Mouse (Mus musculus) forebrain, embryonic 11.5 days (tissue): ENCODE measurements at regions not wholly inside any gene's neighbourhood (a gene's known extent, or its start where the extent isn't known, plus 50 kb on each side); places are given as distances from the start of the nearest gene placed in this dataset.
"Not testable (repeated sequence)": the region's sequence is repeated elsewhere in the genome, so short reads cannot be mapped to it uniquely, and the experiment has no call there.

Source experiments
- ATAC-seq: fragments of 200-750 bp; cut with Nextera tagmentation; replicated peaks from 2 replicates; pipeline ENCODE4 v1.8.0; 2017; ENCODE audit warnings: moderate TSS enrichment; ENCODE audit not compliant: low FRiP score
- DNase-seq: peaks from one replicate; pipeline ENCODE4 v3.0.0-alpha.2; 2017; ENCODE audit warnings: low spot score
- H3K27ac ChIP-seq: fragments of 300-500 bp; sonication (generic); 2 replicates; pipeline ENCODE4 v1.5.1; 2014; ENCODE audit warnings: low read depth, low read length
- H3K27me3 ChIP-seq: fragments of 300-500 bp; sonication (generic); 2 replicates; pipeline ENCODE4 v1.6.1; 2014; ENCODE audit warnings: mild to moderate bottlenecking, low read length, mixed read lengths; ENCODE audit not compliant: control insufficient read depth, insufficient read depth
- H3K36me3 ChIP-seq: fragments of 300-500 bp; sonication (generic); 2 replicates; pipeline ENCODE4 v1.6.1; 2014; ENCODE audit warnings: mild to moderate bottlenecking, low read length, moderate library complexity, mixed read lengths; ENCODE audit not compliant: control insufficient read depth, insufficient read depth
- H3K4me1 ChIP-seq: fragments of 300-500 bp; sonication (generic); replicated peaks from 2 replicates; pipeline ENCODE4 v1.6.1; 2014; ENCODE audit warnings: low read length, mixed read lengths; ENCODE audit not compliant: control insufficient read depth, insufficient read depth
- H3K4me2 ChIP-seq: fragments of 300-500 bp; sonication (generic); 2 replicates; pipeline ENCODE4 v1.6.1; 2014; ENCODE audit warnings: low read depth, mild to moderate bottlenecking, low read length, moderate library complexity, mixed read lengths; ENCODE audit not compliant: severe bottlenecking
- H3K4me3 ChIP-seq: fragments of 300-500 bp; sonication (generic); 2 replicates; pipeline ENCODE4 v1.5.1; 2014; ENCODE audit warnings: low read depth, low read length
- H3K9ac ChIP-seq: fragments of 300-500 bp; sonication (generic); 2 replicates; pipeline ENCODE4 v1.6.1; 2014; ENCODE audit warnings: low read length
- H3K9me3 ChIP-seq: fragments of 300-500 bp; sonication (generic); 2 replicates; pipeline ENCODE4 v1.6.1; 2016; ENCODE audit warnings: low read length, mixed read lengths; ENCODE audit not compliant: control insufficient read depth
- WGBS: fragments of 180-500 bp; shearing (Covaris S2); extraction: QIAGEN DNeasy Blood & Tissue Kit; methylation state at CpG from one replicate; pipeline ENCODE4 v1.1.7; 2014; 5-methylcytosine and 5-hydroxymethylcytosine counted together

- not testable (repeated sequence) for H3K9ac ChIP-seq, H3K36me3 ChIP-seq, H3K4me1 ChIP-seq, ATAC-seq, H3K4me3 ChIP-seq, H3K27ac ChIP-seq, DNase-seq, H3K27me3 ChIP-seq, H3K9me3 ChIP-seq, H3K4me2 ChIP-seq
- 89% methylated on average over 8 of the region's 8 CpGs for WGBS
These were observed 68.9 kb upstream of the Cnih3 start for GRCm38 (mm10) chr1:181283539-181283938.

GRCm38 (mm10) chr1:181284301-181285197, 67.9 kb upstream of the Cnih3 start:
- Histone ChIP-seq H3K4me2 (no peak overlapping the region), H3K4me1 (no peaks in the 10 kb centered on the region), H3K36me3 (no peaks in the 10 kb centered on the region), H3K9me3 (no peaks in the 10 kb centered on the region), H3K4me3 (no peak overlapping the region), H3K9ac (no peak overlapping the region), H3K27me3 (no peaks in the 10 kb centered on the region), H3K27ac (no peak overlapping the region)
- WGBS: 74% methylated on average over 10 of the region's 10 CpGs
- DNase-seq: no peak
- ATAC-seq: no peak

- DNase-seq: no peak
- H3K36me3 ChIP-seq: no peaks in the 10 kb centered on the region
- no peak overlapping the region for H3K9ac ChIP-seq
- no peak overlapping the region for H3K4me3 ChIP-seq
- H3K4me2 ChIP-seq: no peak overlapping the region
- no peaks in the 10 kb centered on the region for H3K9me3 ChIP-seq
- WGBS: 90% methylated on average over 8 of the region's 8 CpGs
- H3K27me3 ChIP-seq: no peaks in the 10 kb centered on the region
- no peak overlapping the region for H3K27ac ChIP-seq
- no peaks in the 10 kb centered on the region for H3K4me1 ChIP-seq
- ATAC-seq: no peak
These were observed 66.8 kb upstream of the Cnih3 start for GRCm38 (mm10) chr1:181285600-181285999.

GRCm38 (mm10) chr1:181286146-181286545, 66.3 kb upstream of the Cnih3 start:
- DNase-seq: no peak
- Histone ChIP-seq H3K27ac (no peak overlapping the region), H3K4me3 (no peak overlapping the region), H3K9ac (no peak overlapping the region), H3K9me3 (no peaks in the 10 kb centered on the region), H3K36me3 (no peaks in the 10 kb centered on the region), H3K4me1 (no peaks in the 10 kb centered on the region), H3K4me2 (no peak overlapping the region), H3K27me3 (no peaks in the 10 kb centered on the region)
- no peak for ATAC-seq
- WGBS: 87% methylated on average over 5 of the region's 5 CpGs

GRCm38 (mm10) chr1:181287166-181287565, 65.3 kb upstream of the Cnih3 start:
- Histone ChIP-seq H3K9ac (no peak overlapping the region), H3K27me3 (no peaks in the 10 kb centered on the region), H3K27ac (no peak overlapping the region), H3K4me3 (no peak overlapping the region), H3K9me3 (no peaks in the 10 kb centered on the region), H3K4me2 (no peak overlapping the region), H3K36me3 (no peaks in the 10 kb centered on the region), H3K4me1 (no peaks in the 10 kb centered on the region)
- no peak for DNase-seq
- no peak for ATAC-seq
- 77% methylated on average over 1 of the region's 1 CpGs for WGBS

- H3K9me3 ChIP-seq: no peaks in the 10 kb centered on the region
- ATAC-seq: no peak
- WGBS: 80% methylated on average over 13 of the region's 13 CpGs
- H3K9ac ChIP-seq: no peak overlapping the region
- no peaks in the 10 kb centered on the region for H3K4me1 ChIP-seq
- no peak overlapping the region for H3K27ac ChIP-seq
- DNase-seq: no peak
- H3K4me3 ChIP-seq: no peak overlapping the region
- no peaks in the 10 kb centered on the region for H3K36me3 ChIP-seq
- no peaks in the 10 kb centered on the region for H3K27me3 ChIP-seq
- no peak overlapping the region for H3K4me2 ChIP-seq
These were observed 62.9 kb upstream of the Cnih3 start for GRCm38 (mm10) chr1:181289385-181290035.

- Histone ChIP-seq H3K27ac (no peak overlapping the region), H3K9me3 (no peaks in the 10 kb centered on the region), H3K4me2 (no peak overlapping the region), H3K9ac (no peak overlapping the region), H3K4me3 (no peak overlapping the region), H3K36me3 (no peaks in the 10 kb centered on the region), H3K27me3 (no peaks in the 10 kb centered on the region), H3K4me1 (no peaks in the 10 kb centered on the region)
- WGBS: 65% methylated on average over 6 of the region's 6 CpGs
- no peak for ATAC-seq
- no peak for DNase-seq
These were observed 61.2 kb upstream of the Cnih3 start for GRCm38 (mm10) chr1:181291202-181291601.

- WGBS: 90% methylated on average over 5 of the region's 5 CpGs
- H3K9ac ChIP-seq: no peak overlapping the region
- no peak for ATAC-seq
These were observed 60.5 kb upstream of the Cnih3 start for GRCm38 (mm10) chr1:181291966-181292365.

More at GRCm38 (mm10) chr1:181291966-181292365, 60.5 kb upstream of the Cnih3 start:
- H3K9me3 ChIP-seq: no peaks in the 10 kb centered on the region
- no peaks in the 10 kb centered on the region for H3K4me1 ChIP-seq
- DNase-seq: no peak
- no peak overlapping the region for H3K4me2 ChIP-seq
- no peaks in the 10 kb centered on the region for H3K36me3 ChIP-seq
- H3K27ac ChIP-seq: no peak overlapping the region
- H3K27me3 ChIP-seq: no peaks in the 10 kb centered on the region
- H3K4me3 ChIP-seq: no peak overlapping the region
